Mouse (Mus musculus): ENCODE measurements around the gene Snx22. TPM values are rescaled to one million over a fixed set of nuclear protein-coding genes. Genes with fewer than 3 reads are reported as not detected.

The Snx22 gene
- polyA plus RNA-seq, 1 experiment from 2014 or later: 29.2 TPM

- no peaks in the 10 kb centered on the region for H3K27me3 ChIP-seq
- H3K9me3 ChIP-seq (replicated peaks): no peaks in the 10 kb centered on the region
- peaks cover 21% of the 10 kb centered on the region for H3K4me1 ChIP-seq (replicated peaks)
- DNase-seq: no peak
- peaks cover 95% of the 10 kb centered on the region for H3K36me3 ChIP-seq
- H3K9ac ChIP-seq: no peak overlapping the region
- H3K27ac ChIP-seq: peak overlapping the region; percentile 6
- H3K4me2 ChIP-seq: no peak overlapping the region
- no peak for ATAC-seq (ENCODE audit: low read depth)
- 81% methylated on average over 6 of the region's 6 CpGs for WGBS (ENCODE audit: insufficient replicate concordance)
- no peak overlapping the region for H3K4me3 ChIP-seq (replicated peaks)
Measured at GRCm38 (mm10) chr9:66091327-66092231, 22.1 kb upstream of the Snx22 start.

GRCm38 (mm10) chr9:66090593-66091244 is 21.2 kb upstream of the Snx22 start:
- no peak for ATAC-seq (ENCODE audit: low read depth)
- Histone ChIP-seq H3K9me3 (replicated peaks) (no peaks in the 10 kb centered on the region), H3K27ac (0 out of 2 replicates have a peak overlapping the region, but pooled peaks have one; percentile 6)

DNA sequence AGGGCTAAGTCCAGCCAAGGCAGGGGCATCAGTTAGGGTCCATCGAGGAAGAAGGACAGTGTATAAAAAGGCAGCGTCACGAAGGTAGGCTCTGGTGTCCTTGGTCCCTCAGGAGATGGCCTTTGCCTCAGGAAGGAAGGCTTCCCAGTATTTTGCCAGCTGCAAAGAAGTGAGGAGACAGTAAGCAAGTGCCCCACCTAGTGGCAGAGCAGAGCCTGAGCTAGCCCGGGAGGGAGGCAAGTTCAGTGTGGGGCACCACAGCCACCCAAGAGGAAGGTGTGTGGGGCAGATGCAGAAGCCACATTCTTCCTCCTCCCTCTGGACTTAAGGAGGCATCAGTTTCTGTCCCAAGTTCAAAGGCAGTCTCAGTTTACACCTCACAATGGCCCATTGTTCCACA is 18.9 kb upstream of the Snx22 start:
- Histone ChIP-seq H3K4me2 (no peak overlapping the region), H3K9ac (no peak overlapping the region), H3K27me3 (no peaks in the 10 kb centered on the region), H3K9me3 (replicated peaks) (no peaks in the 10 kb centered on the region), H3K36me3 (peaks cover 71% of the 10 kb centered on the region), H3K27ac (no peak overlapping the region), H3K4me1 (replicated peaks) (peaks cover 20% of the 10 kb centered on the region), H3K4me3 (replicated peaks) (no peak overlapping the region)
- ATAC-seq (ENCODE audit: low read depth): peak; percentile 43; the same call in 1 of the 2 replicates
- peak; percentile 54 for DNase-seq
- 45% methylated on average over 4 of the region's 4 CpGs for WGBS (ENCODE audit: insufficient replicate concordance)

More at GRCm38 (mm10) chr9:66090593-66091244, 21.2 kb upstream of the Snx22 start:
- Histone ChIP-seq H3K4me1 (replicated peaks) (peaks cover 21% of the 10 kb centered on the region), H3K4me2 (no peak overlapping the region), H3K36me3 (peaks cover 93% of the 10 kb centered on the region), H3K27me3 (no peaks in the 10 kb centered on the region), H3K9ac (no peak overlapping the region; the same call in none of the 2 replicates), H3K4me3 (replicated peaks) (no peak overlapping the region)
- no peak for DNase-seq
- 91% methylated on average over 13 of the region's 13 CpGs for whole genome bisulfite sequencing (ENCODE audit: insufficient replicate concordance)

DNA sequence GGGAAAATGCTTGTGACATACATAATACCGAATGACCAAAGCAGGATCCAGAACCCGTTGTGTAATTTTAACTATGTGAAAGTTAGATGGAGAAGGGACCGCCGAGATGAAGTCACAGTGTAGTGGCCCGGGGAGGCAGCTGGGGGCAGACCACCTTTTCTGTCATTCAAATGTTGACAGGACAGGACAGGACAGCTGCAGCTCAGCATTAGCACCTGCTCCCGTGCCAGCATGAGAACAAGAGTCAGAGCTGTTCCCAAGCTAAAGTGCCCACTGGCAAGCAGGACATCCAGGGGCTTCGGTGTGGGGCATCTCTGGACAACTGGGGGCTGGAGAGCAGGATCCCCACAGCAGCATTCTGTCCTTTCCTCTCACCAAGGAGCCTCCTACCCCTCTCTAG is 17.5 kb upstream of the Snx22 start:
- H3K9ac ChIP-seq: no peak overlapping the region
- peaks cover 6% of the 10 kb centered on the region; the same call in 1 of the 2 replicates for H3K4me1 ChIP-seq (replicated peaks)
- DNase-seq (no peak), ATAC-seq (ENCODE audit: low read depth) (no peak)
- peaks cover 57% of the 10 kb centered on the region for H3K36me3 ChIP-seq
- no peak overlapping the region; the same call in 1 of the 2 replicates for H3K27ac ChIP-seq
- peaks cover 7% of the 10 kb centered on the region for H3K27me3 ChIP-seq
- H3K4me3 ChIP-seq (replicated peaks): no peak overlapping the region
- H3K4me2 ChIP-seq: no peak overlapping the region
- WGBS (ENCODE audit: insufficient replicate concordance): 90% methylated on average over 7 of the region's 7 CpGs
- no peaks in the 10 kb centered on the region for H3K9me3 ChIP-seq (replicated peaks)

DNA sequence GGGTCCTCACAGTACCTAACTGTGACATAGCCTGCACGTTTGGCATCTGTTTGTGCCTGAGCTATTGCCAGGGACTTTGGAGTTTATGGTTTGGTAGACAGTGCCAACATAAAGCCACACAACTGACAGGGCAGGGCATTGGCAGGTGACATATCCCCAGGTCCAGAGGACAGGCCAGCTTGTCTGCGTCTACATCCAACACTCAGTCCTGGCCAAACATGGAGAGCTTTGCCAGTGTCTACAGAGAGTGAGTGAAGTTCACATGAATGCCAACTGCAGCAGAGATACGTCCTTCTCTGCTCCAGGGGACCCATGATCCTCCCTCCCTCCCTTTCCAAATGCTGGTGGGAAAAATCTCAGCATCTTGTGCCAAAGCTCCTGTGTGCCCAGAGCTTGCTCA is 14.7 kb upstream of the Snx22 start:
- no peak overlapping the region for H3K9ac ChIP-seq
- no peaks in the 10 kb centered on the region for H3K9me3 ChIP-seq (replicated peaks)
- H3K27me3 ChIP-seq: peaks cover 23% of the 10 kb centered on the region
- ATAC-seq (ENCODE audit: low read depth) (no peak), DNase-seq (no peak)
- no peaks in the 10 kb centered on the region for H3K4me1 ChIP-seq (replicated peaks)
- WGBS (ENCODE audit: insufficient replicate concordance): 87% methylated on average over 3 of the region's 3 CpGs
- peaks cover 30% of the 10 kb centered on the region for H3K36me3 ChIP-seq
- no peak overlapping the region for H3K4me2 ChIP-seq
- no peak overlapping the region for H3K27ac ChIP-seq
- H3K4me3 ChIP-seq (replicated peaks): no peak overlapping the region

DNA sequence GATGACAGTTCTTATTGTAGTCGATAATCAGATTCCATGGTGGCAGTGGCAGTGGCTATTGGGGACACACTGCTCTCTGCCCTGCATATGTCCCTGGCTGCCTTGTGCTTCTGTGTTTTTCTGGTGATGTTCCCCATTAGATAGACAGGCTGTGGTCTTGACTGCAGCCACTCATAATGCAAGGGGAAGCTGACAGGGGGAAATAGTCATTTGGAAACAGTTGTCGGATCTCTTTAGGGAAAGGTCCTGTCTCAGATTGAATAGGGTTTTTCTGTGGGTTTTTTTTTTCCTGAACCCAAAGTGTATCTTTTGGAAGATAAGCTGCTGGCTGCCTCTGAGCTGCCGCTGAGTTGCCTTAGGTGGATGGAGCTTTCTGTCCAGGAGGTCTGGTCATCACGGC is 12.5 kb upstream of the Snx22 start:
- H3K4me2 ChIP-seq: no peak overlapping the region
- peaks cover 10% of the 10 kb centered on the region for H3K36me3 ChIP-seq
- H3K9ac ChIP-seq: no peak overlapping the region
- WGBS (ENCODE audit: insufficient replicate concordance): 54% methylated on average over 4 of the region's 4 CpGs
- ATAC-seq (ENCODE audit: low read depth) (no peak), DNase-seq (no peak)
- peaks cover 41% of the 10 kb centered on the region for H3K27me3 ChIP-seq
- no peaks in the 10 kb centered on the region for H3K9me3 ChIP-seq (replicated peaks)
- H3K4me1 ChIP-seq (replicated peaks): peaks cover 10% of the 10 kb centered on the region
- no peak overlapping the region for H3K4me3 ChIP-seq (replicated peaks)
- H3K27ac ChIP-seq: no peak overlapping the region

DNA sequence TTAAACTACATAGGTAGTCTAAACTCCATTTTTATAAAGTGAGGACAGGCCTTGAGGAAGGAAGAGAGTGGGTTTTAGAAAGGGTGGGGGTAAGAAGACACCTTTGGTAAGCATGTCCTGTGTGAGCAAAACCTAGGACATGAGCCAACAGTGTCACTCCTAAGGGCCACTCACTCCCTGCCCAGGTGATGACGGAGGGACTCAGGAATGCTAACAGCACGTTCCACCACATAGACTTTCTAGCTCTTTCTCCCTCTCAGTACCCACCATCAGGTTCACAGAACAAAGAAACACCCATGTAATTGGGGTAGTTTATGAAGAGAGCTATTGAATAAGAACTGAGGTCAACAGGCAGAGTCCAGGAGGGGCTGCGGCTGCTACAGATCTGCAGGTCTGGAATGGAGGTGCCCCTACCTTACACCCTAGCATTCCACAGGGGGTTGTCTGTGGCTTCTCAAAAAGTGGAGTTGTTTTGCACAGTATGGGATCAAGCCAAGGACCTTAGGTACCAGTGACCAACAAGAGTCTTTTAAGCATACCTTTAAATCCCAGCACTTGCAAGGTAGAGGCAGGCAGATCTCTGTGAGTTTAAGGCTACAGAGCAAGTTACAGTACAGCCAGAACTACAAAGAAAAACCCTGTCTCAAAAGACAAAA is 11.4 kb upstream of the Snx22 start:
- Histone ChIP-seq H3K27ac (no peak overlapping the region), H3K4me2 (no peak overlapping the region), H3K9ac (no peak overlapping the region), H3K4me3 (replicated peaks) (no peak overlapping the region), H3K4me1 (replicated peaks) (peaks cover 14% of the 10 kb centered on the region), H3K36me3 (no peaks in the 10 kb centered on the region), H3K27me3 (peaks cover 43% of the 10 kb centered on the region), H3K9me3 (replicated peaks) (no peaks in the 10 kb centered on the region)
- DNase-seq: no peak
- WGBS (ENCODE audit: insufficient replicate concordance): 69% methylated on average over 3 of the region's 3 CpGs
- ATAC-seq (ENCODE audit: low read depth): no peak

- H3K9me3 ChIP-seq (replicated peaks): 0 out of 2 replicates have a peak, but pooled peaks cover 5% of the 10 kb centered on the region
- H3K4me2 ChIP-seq: no peak overlapping the region
Measured at GRCm38 (mm10) chr9:66078493-66078892, 9.0 kb upstream of the Snx22 start.

GRCm38 (mm10) chr9:66078072-66078471 is 8.6 kb upstream of the Snx22 start:
- Histone ChIP-seq H3K4me1 (replicated peaks) (peaks cover 14% of the 10 kb centered on the region), H3K4me3 (replicated peaks) (no peak overlapping the region), H3K36me3 (no peaks in the 10 kb centered on the region), H3K4me2 (no peak overlapping the region), H3K9ac (0 out of 2 replicates have a peak overlapping the region, but pooled peaks have one; percentile 5), H3K27me3 (peaks cover 56% of the 10 kb centered on the region), H3K9me3 (replicated peaks) (0 out of 2 replicates have a peak, but pooled peaks cover 5% of the 10 kb centered on the region), H3K27ac (no peak overlapping the region)
- DNase-seq (no peak), ATAC-seq (ENCODE audit: low read depth) (no peak)
- 67% methylated on average over 3 of the region's 3 CpGs for WGBS (ENCODE audit: insufficient replicate concordance)

More at GRCm38 (mm10) chr9:66078493-66078892, 9.0 kb upstream of the Snx22 start:
- no peak overlapping the region for H3K4me3 ChIP-seq (replicated peaks)
- no peak overlapping the region for H3K27ac ChIP-seq
- H3K27me3 ChIP-seq: peaks cover 52% of the 10 kb centered on the region
- ATAC-seq (ENCODE audit: low read depth): no peak
- 35% methylated on average over 14 of the region's 14 CpGs for WGBS (ENCODE audit: insufficient replicate concordance)
- no peaks in the 10 kb centered on the region for H3K36me3 ChIP-seq
- H3K4me1 ChIP-seq (replicated peaks): peaks cover 14% of the 10 kb centered on the region
- 0 out of 2 replicates have a peak overlapping the region, but pooled peaks have one; percentile 5 for H3K9ac ChIP-seq
- no peak for DNase-seq

DNA sequence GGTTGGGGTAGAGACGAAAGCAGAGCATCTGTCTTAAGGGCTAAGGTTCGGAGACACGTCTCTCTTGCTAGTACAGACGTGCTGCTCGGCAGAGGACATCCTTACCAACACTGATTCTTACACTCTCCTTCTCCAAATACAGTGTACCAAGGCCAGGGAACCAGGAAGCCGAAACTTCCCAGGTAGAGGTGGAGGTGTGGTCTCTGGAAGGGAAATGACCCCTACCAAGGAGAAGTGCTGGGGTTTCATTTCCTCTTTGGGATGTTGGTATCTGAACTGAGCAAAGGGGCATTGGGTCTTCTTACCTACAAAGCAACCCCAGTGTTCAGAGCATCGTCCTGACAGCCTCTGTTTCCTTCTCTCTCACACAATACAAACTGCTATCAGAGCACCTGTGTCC is 3.2 kb upstream of the Snx22 start:
- Histone ChIP-seq H3K27ac (no peak overlapping the region), H3K4me3 (replicated peaks) (no peak overlapping the region), H3K27me3 (peaks cover 46% of the 10 kb centered on the region), H3K4me2 (no peak overlapping the region), H3K36me3 (peaks cover 3% of the 10 kb centered on the region; the same call in 1 of the 2 replicates), H3K4me1 (replicated peaks) (peaks cover 39% of the 10 kb centered on the region), H3K9ac (no peak overlapping the region), H3K9me3 (replicated peaks) (0 out of 2 replicates have a peak, but pooled peaks cover 5% of the 10 kb centered on the region)
- DNase-seq: no peak
- ATAC-seq (ENCODE audit: low read depth): no peak
- WGBS (ENCODE audit: insufficient replicate concordance): 69% methylated on average over 7 of the region's 7 CpGs

DNA sequence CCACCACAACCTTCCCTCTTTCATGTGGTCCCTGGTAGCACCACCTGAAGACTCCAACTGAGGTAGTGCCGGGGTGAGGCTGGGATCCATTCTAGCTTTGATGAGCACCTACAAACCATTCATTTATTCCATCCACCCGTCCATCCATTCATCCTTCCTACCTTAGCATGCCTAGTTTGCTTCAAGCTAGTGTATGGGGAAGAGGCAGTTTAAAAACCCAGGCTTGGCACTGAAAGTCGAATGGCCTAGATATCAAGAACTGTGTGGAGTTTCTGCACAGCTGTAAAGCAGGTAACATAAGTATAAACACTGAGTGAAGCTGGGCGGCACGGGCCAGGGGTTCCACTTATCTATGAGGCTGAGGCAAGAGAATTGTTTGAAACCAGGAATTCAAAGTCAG is 632 bp upstream of the Snx22 start:
- peak; percentile 30 for ATAC-seq (ENCODE audit: low read depth)
- H3K4me3 ChIP-seq (replicated peaks): peak overlapping the region; percentile 82
- H3K27ac ChIP-seq: peak overlapping the region; percentile 82

More for the DNA sequence above, 632 bp upstream of the Snx22 start:
- Histone ChIP-seq H3K27me3 (peaks cover 39% of the 10 kb centered on the region), H3K4me2 (peak overlapping the region; percentile 82), H3K9me3 (replicated peaks) (0 out of 2 replicates have a peak, but pooled peaks cover 5% of the 10 kb centered on the region), H3K9ac (peak overlapping the region; percentile 51), H3K36me3 (peaks cover 29% of the 10 kb centered on the region), H3K4me1 (replicated peaks) (peaks cover 41% of the 10 kb centered on the region)
- 51% methylated on average over 5 of the region's 5 CpGs for WGBS (ENCODE audit: insufficient replicate concordance)
- no peak for DNase-seq
